In genomic region chr2:69790285-69790684, GRCm38 (mm10) we compare ENCODE assay signal across 8 mouse cellular contexts. TPM values are rescaled to one million over a fixed set of nuclear protein-coding genes. Genes with fewer than 3 reads are reported as not detected.
DNase-seq lines count a peak whose midpoint lies in the region; ATAC-seq and TF ChIP-seq lines count a peak whose summit lies in the region.

No protein-coding gene starts in this region.

- DNase-seq in WW6 (ENCODE audit: low read depth, low spot score): peak; percentile 86
- DNase-seq in gastrocnemius, adult 2 months: peak; percentile 82
- peak; percentile 95 for DNase-seq in hindlimb bud, embryonic 11.5 days (ENCODE audit: extremely low spot score, low read depth, low spot score)
- DNase-seq in left cerebral cortex, adult 8-10 months (ENCODE audit: low spot score in 2 of 2): peak; percentile 59 to 83
- peak; percentile 80 to 89 for DNase-seq in right cerebral cortex, postnatal 10 days (ENCODE audit: low spot score in 2 of 2)
- DNase-seq in urinary bladder, postnatal 25 days (ENCODE audit: low spot score): peak; percentile 80

- ATAC-seq in common myeloid progenitor, adult 5-6 weeks (replicated peaks; ENCODE audit: low read depth, poor library complexity, severe bottlenecking): peak; percentile 80

- H3K27ac ChIP-seq in gastrocnemius, adult 2 months: peak overlapping the region; percentile 90

- intact Hi-C loops in gastrocnemius, adult 2 months (cut with DNase I): no loop called here

- H3K36me3 ChIP-seq in megakaryocyte, embryonic 14.5 days (replicated peaks; ENCODE audit: low read length): peaks cover 36% of the 10 kb centered on the region

- peaks cover 16% of the 10 kb centered on the region; the same call in 1 of the 2 replicates for H3K4me1 ChIP-seq in megakaryocyte, embryonic 14.5 days

- H3K9me3 ChIP-seq in megakaryocyte, embryonic 14.5 days: no peaks in the 10 kb centered on the region

- H3K4me3 ChIP-seq in gastrocnemius, adult 2 months: peak overlapping the region; percentile 86
- H3K4me3 ChIP-seq in megakaryocyte, embryonic 14.5 days (replicated peaks): peak overlapping the region; percentile 97

- peak; percentile 83 for TF ChIP-seq CTCF in gastrocnemius, adult 2 months (IDR thresholded peaks at IDR 0.05)

- H3K27me3 ChIP-seq in megakaryocyte, embryonic 14.5 days (replicated peaks): no peaks in the 10 kb centered on the region

RNA-seq across cellular contexts. Expression of gene Phospho2, which starts 0.9 kb away (rescaled TPM):
- total RNA-seq in common myeloid progenitor, adult 5-6 weeks (2017): 26.0 and 27.5 TPM in 2 replicates
- total RNA-seq in gastrocnemius, adult 2 months (2021): 10 to 100 TPM; 18.9 to 20.6 TPM
- 10 to 100 TPM; 18.5 to 24.3 (median 20.1) TPM for total RNA-seq in left cerebral cortex, adult 8-10 months (2022)
- 5.8 TPM in 1 of 2 replicates, not detected in the other for polyA plus RNA-seq in megakaryocyte, embryonic 14.5 days (2012; ENCODE audit: insufficient read depth, low replicate concordance)

RNA-seq across cellular contexts. Expression of gene Ccdc173, which starts 0.9 kb away (rescaled TPM):
- 4.0 and 5.5 TPM in 2 replicates for total RNA-seq in common myeloid progenitor, adult 5-6 weeks (2017)
- total RNA-seq in gastrocnemius, adult 2 months (2021): under 1 TPM; 0.38 to 0.56 TPM
- total RNA-seq in left cerebral cortex, adult 8-10 months (2022): 1 to 10 TPM; 1.9 to 3.0 (median 1.9) TPM
- 0.54 TPM in 1 of 2 replicates, not detected in the other for polyA plus RNA-seq in megakaryocyte, embryonic 14.5 days (2012; ENCODE audit: insufficient read depth, low replicate concordance)

RNA-seq across cellular contexts. Expression of gene Klhl23, which starts 31.5 kb away (rescaled TPM):
- 18.2 and 28.2 TPM in 2 replicates for total RNA-seq in common myeloid progenitor, adult 5-6 weeks (2017)
- total RNA-seq in gastrocnemius, adult 2 months (2021): 10 to 100 TPM; 13.4 to 15.6 TPM
- 10 to 100 TPM; 46.7 to 55.1 (median 53.3) TPM for total RNA-seq in left cerebral cortex, adult 8-10 months (2022)
- polyA plus RNA-seq in megakaryocyte, embryonic 14.5 days (2012; ENCODE audit: insufficient read depth, low replicate concordance): 0.20 and 3.8 TPM in 2 replicates

Comparison
In these comparisons a context has a peak if more than half of its experiments do, and no peak if none do; other contexts are left out.
1. Peak in every context shown above with its lines: DNase-seq, ATAC-seq, H3K4me3 ChIP-seq and H3K27ac ChIP-seq.